Mouse (Mus musculus) E14TG2a.4 (cell line): Measurements from ENCODE around the gene Smarcc2.

Experiments
- CTCF ChIP-seq: conservative IDR thresholded peaks from 2 replicates; pipeline ENCODE4 v1.5.1; 2014; ENCODE audit warnings: low read length
- POU5F1 ChIP-seq: IDR thresholded peaks from 2 replicates; pipeline ENCODE4 v1.6.1; 2014; ENCODE audit warnings: low read length, borderline replicate concordance

DNA sequence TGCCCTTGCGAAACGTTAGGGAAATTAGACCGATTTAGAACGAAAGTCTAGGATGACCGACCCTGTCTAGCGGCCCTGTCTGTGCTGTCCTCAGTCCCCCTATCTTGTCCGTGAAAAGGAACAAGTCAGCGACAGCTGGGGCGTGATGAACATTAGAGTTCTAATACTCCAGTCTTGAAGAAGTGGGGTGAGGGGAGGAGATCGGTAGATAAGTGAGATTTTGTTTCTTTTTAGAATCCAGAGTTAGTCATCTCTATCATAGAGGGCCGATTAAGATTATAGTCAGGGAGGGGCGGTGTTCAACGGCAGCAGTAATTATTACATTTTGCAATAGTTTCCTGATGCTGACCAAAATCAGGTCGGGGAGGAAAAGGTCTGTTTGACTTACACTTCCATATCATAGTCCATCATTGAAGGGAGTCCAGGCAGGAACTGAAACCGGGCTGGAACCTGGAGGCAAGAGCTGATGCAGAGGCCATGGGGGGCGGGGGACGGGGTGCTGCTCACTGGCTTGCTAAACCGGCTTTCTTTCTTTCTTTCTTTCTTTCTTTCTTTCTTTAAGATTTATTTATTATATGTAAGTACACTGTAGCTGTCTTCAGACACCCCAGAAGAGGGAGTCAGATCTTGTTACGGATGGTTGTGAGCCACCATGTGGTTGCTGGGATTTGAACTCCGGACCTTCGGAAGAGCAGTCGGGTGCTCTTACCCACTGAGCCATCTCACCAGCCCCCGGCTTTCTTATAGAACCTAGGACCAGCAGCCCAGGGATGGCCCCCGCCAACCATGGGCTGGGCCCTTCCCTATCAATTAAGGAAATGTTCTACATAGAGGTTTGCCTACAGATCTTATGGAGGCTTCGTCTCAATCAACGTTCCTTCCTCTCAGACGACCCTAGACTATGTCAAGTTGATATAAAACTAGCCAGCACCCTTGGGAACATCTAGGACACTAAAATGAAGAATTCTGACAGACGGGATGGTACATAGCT is 67.6 kb downstream of the Smarcc2 start:
- TF ChIP-seq CTCF, result no peak
- TF ChIP-seq POU5F1, result no peak
